Mouse (Mus musculus) myocyte (in vitro differentiated cells): ENCODE results near the gene Jun.
A peak's percentile ranks its signal among the peaks of the same experiment; 100 is the strongest.

Experiments
- CEBPB ChIP-seq: IDR thresholded peaks from 2 replicates; pipeline ENCODE4 v1.6.1; 2011; ENCODE audit warnings: mild to moderate bottlenecking, moderate library complexity; ENCODE audit not compliant: poor library complexity, insufficient read depth, severe bottlenecking
- E2F4 ChIP-seq: IDR thresholded peaks from one replicate; pipeline ENCODE4 v1.6.1; 2011; ENCODE audit warnings: mild to moderate bottlenecking, control low read depth, moderate library complexity; ENCODE audit not compliant: insufficient read depth
- MAX ChIP-seq: IDR thresholded peaks from one replicate; pipeline ENCODE4 v1.6.1; 2011; ENCODE audit warnings: low read depth, mild to moderate bottlenecking, control low read depth
- MYOD1 ChIP-seq, 3 experiments: IDR thresholded peaks; one replicate each; pipeline ENCODE4 v1.6.1; 2011; ENCODE audit warnings: control low read depth in 2 of 3, low read depth in 2 of 3, mild to moderate bottlenecking in 2 of 3, moderate library complexity in 1 of 3; ENCODE audit not compliant: insufficient read length in 2 of 3, control insufficient read depth in 1 of 3
- POLR2A ChIP-seq: IDR thresholded peaks from one replicate; pipeline ENCODE4 v1.6.1; 2011; ENCODE audit warnings: low read depth, mild to moderate bottlenecking, control low read depth, moderate library complexity; ENCODE audit not compliant: insufficient read length
- POLR2AphosphoS2 ChIP-seq: IDR thresholded peaks from one replicate; pipeline ENCODE4 v1.6.1; 2011; ENCODE audit warnings: low read depth, control low read depth; ENCODE audit not compliant: insufficient read length
- REST ChIP-seq: IDR thresholded peaks from one replicate; pipeline ENCODE4 v1.6.1; 2011; ENCODE audit warnings: mild to moderate bottlenecking, control low read depth, moderate library complexity; ENCODE audit not compliant: insufficient read depth, insufficient read length
- TCF12 ChIP-seq: IDR thresholded peaks from one replicate; pipeline ENCODE4 v1.6.1; 2011; ENCODE audit warnings: mild to moderate bottlenecking, control low read depth; ENCODE audit not compliant: poor library complexity, insufficient read depth, severe bottlenecking
- TCF3 ChIP-seq: IDR thresholded peaks from one replicate; pipeline ENCODE4 v1.6.1; 2011; ENCODE audit warnings: low read depth, control low read depth; ENCODE audit not compliant: insufficient read length
- USF1 ChIP-seq: IDR thresholded peaks from one replicate; pipeline ENCODE4 v1.6.1; 2011; ENCODE audit warnings: low read depth, mild to moderate bottlenecking, control low read depth, moderate library complexity

GRCm38 (mm10) chr4:95052025-95052899 is at the start of gene Jun:
- TF ChIP-seq CEBPB (no peak), POLR2A (peak; percentile 100), MAX (no peak), E2F4 (peak; percentile 63), USF1 (no peak), POLR2AphosphoS2 (peak; percentile 100), MYOD1 (IDR thresholded peaks at IDR 0.05; ENCODE audit: control insufficient read depth in 1 of 3, insufficient read length in 2 of 3, low read depth in 2 of 3) (no peak), REST (peak; percentile 71), TCF3 (no peak), TCF12 (no peak)
